Mouse (Mus musculus): ENCODE results near the gene 2210016L21Rik.

DNA sequence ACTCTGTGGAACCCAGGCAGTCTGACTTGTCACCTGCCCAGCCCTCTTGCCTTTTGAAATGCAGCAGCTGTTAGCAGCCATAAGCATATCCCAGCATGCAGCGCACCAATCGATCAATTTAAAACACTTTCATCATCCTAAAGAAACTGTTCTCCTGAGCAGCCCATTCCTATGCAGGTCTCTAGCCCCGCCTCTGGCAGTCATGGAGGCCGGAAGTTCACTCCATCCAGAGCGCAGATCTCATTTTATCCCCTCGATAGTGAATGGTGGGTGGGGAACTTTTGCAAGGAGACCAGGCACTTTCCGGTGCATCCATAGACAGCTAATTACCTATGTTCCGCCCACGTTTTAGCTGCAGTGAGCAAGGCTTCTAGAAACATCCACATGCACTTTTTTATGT is 30.2 kb downstream of the 2210016L21Rik start:
- TF ChIP-seq CTCF (IDR thresholded peaks at IDR 0.05; ENCODE audit: control insufficient read depth, insufficient read depth, insufficient read length), result no peak
- TF ChIP-seq CEBPB (IDR thresholded peaks at IDR 0.05; ENCODE audit: low read depth), result no peak
- TF ChIP-seq MYOD1 (IDR thresholded peaks at IDR 0.05; ENCODE audit: control insufficient read depth, insufficient read length, low read depth), result no peak
- no peak for TF ChIP-seq USF1 (IDR thresholded peaks at IDR 0.05; ENCODE audit: low read depth)
- TF ChIP-seq MAX (IDR thresholded peaks at IDR 0.05), result no peak
- no peak for TF ChIP-seq MYOG (IDR thresholded peaks at IDR 0.05; ENCODE audit: control insufficient read depth, extremely low read depth, insufficient read length)

All from C2C12 (cell line).